Mouse (Mus musculus): ENCODE results near the gene Trpv4. TPM values are rescaled to one million over a fixed set of nuclear protein-coding genes. Genes with fewer than 3 reads are reported as not detected.

Gene Trpv4
- polyA plus RNA-seq, 1 experiment from 2014 or later, result 0.46 TPM

- Histone ChIP-seq H3K9me3 (ENCODE audit: control insufficient read depth, low read length) (no peaks in the 10 kb centered on the region), H3K36me3 (ENCODE audit: control insufficient read depth, insufficient read depth, low read length) (no peaks in the 10 kb centered on the region), H3K4me3 (replicated peaks; ENCODE audit: low read depth, low read length) (no peak overlapping the region), H3K4me1 (ENCODE audit: control insufficient read depth, insufficient read depth, low read length) (peaks cover 11% of the 10 kb centered on the region), H3K9ac (replicated peaks; ENCODE audit: low read length) (no peak overlapping the region), H3K27me3 (ENCODE audit: control insufficient read depth, insufficient read depth, low read length) (0 out of 2 replicates have a peak, but pooled peaks cover 1% of the 10 kb centered on the region), H3K27ac (replicated peaks; ENCODE audit: low read depth, low read length) (no peak overlapping the region), H3K4me2 (ENCODE audit: low read length) (no peak overlapping the region)
- WGBS, result 85% methylated on average over 5 of the region's 5 CpGs
- no peak for DNase-seq
- ATAC-seq (ENCODE audit: low FRiP score, low TSS enrichment), result no peak
Observed at GRCm38 (mm10) chr5:114645916-114646315, 12.3 kb downstream of the Trpv4 start.

DNA sequence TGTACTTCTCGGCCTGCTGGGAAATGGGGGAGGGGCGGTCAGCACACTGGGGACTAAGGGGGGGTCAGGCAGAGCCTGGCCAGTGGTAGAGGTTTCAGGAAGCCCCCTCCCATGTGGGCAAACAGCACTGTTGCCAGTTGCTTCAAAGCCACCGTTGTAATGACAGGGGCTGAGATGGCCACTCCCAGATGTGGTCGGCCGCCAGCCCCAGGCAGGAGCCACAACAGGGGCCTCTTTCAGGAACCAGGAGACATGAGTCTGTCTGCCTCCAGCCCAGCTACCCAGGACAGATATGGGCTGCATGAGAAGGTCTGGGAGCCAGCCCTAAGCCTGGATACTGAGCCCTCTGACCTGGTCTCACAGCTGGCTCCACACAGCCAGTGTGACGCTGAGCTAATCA is 13.3 kb downstream of the Trpv4 start:
- ATAC-seq (ENCODE audit: low FRiP score, low TSS enrichment) (no peak), DNase-seq (no peak)
- H3K4me3 ChIP-seq (replicated peaks; ENCODE audit: low read depth, low read length), result no peak overlapping the region
- H3K9ac ChIP-seq (replicated peaks; ENCODE audit: low read length), result no peak overlapping the region
- peaks cover 11% of the 10 kb centered on the region for H3K4me1 ChIP-seq (ENCODE audit: control insufficient read depth, insufficient read depth, low read length)
- no peak overlapping the region for H3K4me2 ChIP-seq (ENCODE audit: low read length)
- H3K9me3 ChIP-seq (ENCODE audit: control insufficient read depth, low read length), result no peaks in the 10 kb centered on the region
- H3K27ac ChIP-seq (replicated peaks; ENCODE audit: low read depth, low read length), result no peak overlapping the region
- 49% methylated on average over 6 of the region's 6 CpGs for WGBS
- H3K36me3 ChIP-seq (ENCODE audit: control insufficient read depth, insufficient read depth, low read length), result no peaks in the 10 kb centered on the region
- H3K27me3 ChIP-seq (ENCODE audit: control insufficient read depth, insufficient read depth, low read length), result no peaks in the 10 kb centered on the region

DNA sequence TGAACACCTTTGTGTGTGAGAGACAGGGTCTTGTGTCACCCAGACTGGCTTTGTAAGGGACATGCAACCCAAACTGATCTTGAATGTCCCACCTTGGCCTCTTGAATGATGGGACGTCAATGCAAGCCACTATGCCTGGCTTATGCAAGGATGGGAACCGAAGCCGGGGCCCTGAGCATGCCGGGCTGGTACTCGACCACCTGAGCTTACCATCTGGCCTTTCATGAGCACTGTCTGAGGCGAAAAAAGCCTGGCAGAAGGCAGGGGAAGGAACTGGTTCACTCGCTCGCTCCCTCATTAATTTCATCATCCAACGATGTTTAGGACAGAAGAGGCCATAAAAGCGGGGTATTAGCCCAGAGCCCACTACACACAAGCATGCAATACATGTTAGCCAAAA is 17.4 kb downstream of the Trpv4 start:
- Histone ChIP-seq H3K4me3 (replicated peaks; ENCODE audit: low read depth, low read length) (no peak overlapping the region), H3K9ac (replicated peaks; ENCODE audit: low read length) (no peak overlapping the region), H3K27ac (replicated peaks; ENCODE audit: low read depth, low read length) (no peak overlapping the region), H3K4me1 (ENCODE audit: control insufficient read depth, insufficient read depth, low read length) (0 out of 2 replicates have a peak, but pooled peaks cover 5% of the 10 kb centered on the region), H3K36me3 (ENCODE audit: control insufficient read depth, insufficient read depth, low read length) (no peaks in the 10 kb centered on the region), H3K4me2 (ENCODE audit: low read length) (no peak overlapping the region), H3K27me3 (ENCODE audit: control insufficient read depth, insufficient read depth, low read length) (0 out of 2 replicates have a peak, but pooled peaks cover 5% of the 10 kb centered on the region), H3K9me3 (ENCODE audit: control insufficient read depth, low read length) (no peaks in the 10 kb centered on the region)
- ATAC-seq (ENCODE audit: low FRiP score, low TSS enrichment), result no peak
- no peak for DNase-seq
- 82% methylated on average over 10 of the region's 10 CpGs for WGBS

DNA sequence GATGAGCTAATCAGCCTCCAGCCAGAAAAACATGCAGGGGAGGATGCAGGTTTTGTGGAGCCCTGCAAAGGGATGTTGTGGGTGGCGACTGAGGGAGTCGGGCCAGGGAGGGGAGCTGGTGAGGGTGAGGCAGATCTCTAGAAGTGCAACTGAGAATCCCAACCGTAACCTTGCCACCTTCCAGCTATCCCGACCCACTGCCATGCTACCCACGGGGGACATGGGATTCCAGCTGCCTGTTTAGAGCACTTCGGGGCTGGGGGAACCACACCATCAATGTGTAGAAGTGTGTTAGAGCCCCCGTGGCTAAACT is 18.6 kb downstream of the Trpv4 start:
- 0 out of 2 replicates have a peak, but pooled peaks cover 5% of the 10 kb centered on the region for H3K27me3 ChIP-seq (ENCODE audit: control insufficient read depth, insufficient read depth, low read length)
- no peaks in the 10 kb centered on the region for H3K9me3 ChIP-seq (ENCODE audit: control insufficient read depth, low read length)
- no peak for DNase-seq
- no peak overlapping the region for H3K4me3 ChIP-seq (replicated peaks; ENCODE audit: low read depth, low read length)
- H3K4me2 ChIP-seq (ENCODE audit: low read length), result peak overlapping the region; percentile 44
- H3K4me1 ChIP-seq (ENCODE audit: control insufficient read depth, insufficient read depth, low read length), result 0 out of 2 replicates have a peak, but pooled peaks cover 5% of the 10 kb centered on the region
- WGBS, result 24% methylated on average over 7 of the region's 7 CpGs
- H3K9ac ChIP-seq (replicated peaks; ENCODE audit: low read length), result no peak overlapping the region; the same call in 1 of the 2 replicates
- H3K36me3 ChIP-seq (ENCODE audit: control insufficient read depth, insufficient read depth, low read length), result no peaks in the 10 kb centered on the region
- peak; percentile 27; the same call in 1 of the 2 replicates for ATAC-seq (ENCODE audit: low FRiP score, low TSS enrichment)
- H3K27ac ChIP-seq (replicated peaks; ENCODE audit: low read depth, low read length), result no peak overlapping the region

- WGBS, result 13% methylated on average over 22 of the region's 22 CpGs
- H3K9ac ChIP-seq (replicated peaks; ENCODE audit: low read length), result no peak overlapping the region; the same call in 1 of the 2 replicates
- 0 out of 2 replicates have a peak, but pooled peaks cover 5% of the 10 kb centered on the region for H3K27me3 ChIP-seq (ENCODE audit: control insufficient read depth, insufficient read depth, low read length)
- peak overlapping the region; percentile 44 for H3K4me2 ChIP-seq (ENCODE audit: low read length)
- peak; percentile 46; the same call in 1 of the 2 replicates for ATAC-seq (ENCODE audit: low FRiP score, low TSS enrichment)
- 0 out of 2 replicates have a peak, but pooled peaks cover 5% of the 10 kb centered on the region for H3K4me1 ChIP-seq (ENCODE audit: control insufficient read depth, insufficient read depth, low read length)
- peak; percentile 93 for DNase-seq
- H3K9me3 ChIP-seq (ENCODE audit: control insufficient read depth, low read length), result no peaks in the 10 kb centered on the region
- 0 out of 2 replicates have a peak overlapping the region, but pooled peaks have one; percentile 12 for H3K4me3 ChIP-seq (replicated peaks; ENCODE audit: low read depth, low read length)
- no peak overlapping the region for H3K27ac ChIP-seq (replicated peaks; ENCODE audit: low read depth, low read length)
- no peaks in the 10 kb centered on the region for H3K36me3 ChIP-seq (ENCODE audit: control insufficient read depth, insufficient read depth, low read length)
Observed at GRCm38 (mm10) chr5:114638769-114639644, 19.2 kb downstream of the Trpv4 start.

DNA sequence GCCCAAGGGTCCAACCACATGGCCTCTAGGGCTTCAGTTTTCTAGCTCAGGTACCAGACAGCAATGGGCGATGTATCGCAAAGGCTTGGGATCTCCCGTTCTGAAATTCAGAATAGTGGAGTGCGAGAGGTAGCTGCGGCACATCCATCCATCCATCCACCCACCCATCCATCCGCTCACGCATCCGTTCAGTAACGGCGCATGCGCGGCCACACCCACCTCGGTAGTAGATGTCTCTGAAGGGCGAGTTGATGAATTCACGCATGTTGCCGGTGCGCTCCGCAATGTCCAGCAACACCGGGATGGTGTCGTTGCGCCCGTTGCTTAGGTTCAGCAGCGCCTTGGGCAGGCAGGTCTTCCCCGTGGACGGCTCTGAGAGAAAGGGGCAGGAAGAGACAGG is 22.1 kb downstream of the Trpv4 start:
- no peaks in the 10 kb centered on the region for H3K36me3 ChIP-seq (ENCODE audit: control insufficient read depth, insufficient read depth, low read length)
- DNase-seq, result no peak
- 0 out of 2 replicates have a peak, but pooled peaks cover 5% of the 10 kb centered on the region for H3K4me1 ChIP-seq (ENCODE audit: control insufficient read depth, insufficient read depth, low read length)
- no peaks in the 10 kb centered on the region for H3K9me3 ChIP-seq (ENCODE audit: control insufficient read depth, low read length)
- 88% methylated on average over 25 of the region's 25 CpGs for WGBS
- no peak overlapping the region for H3K4me2 ChIP-seq (ENCODE audit: low read length)
- H3K27me3 ChIP-seq (ENCODE audit: control insufficient read depth, insufficient read depth, low read length), result 0 out of 2 replicates have a peak, but pooled peaks cover 5% of the 10 kb centered on the region
- no peak overlapping the region for H3K9ac ChIP-seq (replicated peaks; ENCODE audit: low read length)
- H3K4me3 ChIP-seq (replicated peaks; ENCODE audit: low read depth, low read length), result no peak overlapping the region
- H3K27ac ChIP-seq (replicated peaks; ENCODE audit: low read depth, low read length), result no peak overlapping the region
- ATAC-seq (ENCODE audit: low FRiP score, low TSS enrichment), result no peak

DNA sequence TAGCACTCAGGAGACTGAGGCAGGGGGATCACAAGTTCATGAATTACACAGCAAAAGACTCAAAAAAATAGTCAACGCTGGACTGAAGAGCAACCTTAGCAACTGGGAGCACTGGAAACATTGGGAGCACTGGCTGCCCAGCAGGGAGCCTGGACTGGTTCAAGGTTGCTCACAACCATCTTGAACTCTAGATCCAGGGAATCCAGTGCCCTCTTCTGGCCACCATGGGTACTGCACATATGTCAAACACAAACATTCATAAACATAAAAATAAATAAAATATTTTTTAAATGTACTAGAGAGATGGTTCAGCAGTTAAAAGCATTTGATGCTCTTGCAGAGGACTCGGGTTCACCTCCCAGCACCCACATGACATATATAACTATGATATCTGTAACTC is 26.9 kb downstream of the Trpv4 start:
- no peaks in the 10 kb centered on the region for H3K9me3 ChIP-seq (ENCODE audit: control insufficient read depth, low read length)
- H3K36me3 ChIP-seq (ENCODE audit: control insufficient read depth, insufficient read depth, low read length), result no peaks in the 10 kb centered on the region
- no peak overlapping the region for H3K27ac ChIP-seq (replicated peaks; ENCODE audit: low read depth, low read length)
- no peak overlapping the region for H3K4me2 ChIP-seq (ENCODE audit: low read length)
- no peak for DNase-seq
- 55% methylated on average over 2 of the region's 2 CpGs for WGBS
- H3K4me3 ChIP-seq (replicated peaks; ENCODE audit: low read depth, low read length), result no peak overlapping the region
- no peak overlapping the region for H3K9ac ChIP-seq (replicated peaks; ENCODE audit: low read length)
- no peaks in the 10 kb centered on the region for H3K4me1 ChIP-seq (ENCODE audit: control insufficient read depth, insufficient read depth, low read length)
- no peak for ATAC-seq (ENCODE audit: low FRiP score, low TSS enrichment)
- H3K27me3 ChIP-seq (ENCODE audit: control insufficient read depth, insufficient read depth, low read length), result no peaks in the 10 kb centered on the region

GRCm38 (mm10) chr5:114625590-114625989 is 32.6 kb downstream of the Trpv4 start:
- H3K4me3 ChIP-seq (replicated peaks; ENCODE audit: low read depth, low read length), result no peak overlapping the region
- no peak overlapping the region for H3K27ac ChIP-seq (replicated peaks; ENCODE audit: low read depth, low read length)
- 27% methylated on average over 3 of the region's 3 CpGs for WGBS
- H3K27me3 ChIP-seq (ENCODE audit: control insufficient read depth, insufficient read depth, low read length), result no peaks in the 10 kb centered on the region
- ATAC-seq (ENCODE audit: low FRiP score, low TSS enrichment), result no peak
- no peaks in the 10 kb centered on the region for H3K36me3 ChIP-seq (ENCODE audit: control insufficient read depth, insufficient read depth, low read length)
- no peaks in the 10 kb centered on the region for H3K4me1 ChIP-seq (ENCODE audit: control insufficient read depth, insufficient read depth, low read length)
- H3K9ac ChIP-seq (replicated peaks; ENCODE audit: low read length), result no peak overlapping the region
- H3K4me2 ChIP-seq (ENCODE audit: low read length), result no peak overlapping the region
- DNase-seq, result peak; percentile 69
- H3K9me3 ChIP-seq (ENCODE audit: control insufficient read depth, low read length), result no peaks in the 10 kb centered on the region

DNA sequence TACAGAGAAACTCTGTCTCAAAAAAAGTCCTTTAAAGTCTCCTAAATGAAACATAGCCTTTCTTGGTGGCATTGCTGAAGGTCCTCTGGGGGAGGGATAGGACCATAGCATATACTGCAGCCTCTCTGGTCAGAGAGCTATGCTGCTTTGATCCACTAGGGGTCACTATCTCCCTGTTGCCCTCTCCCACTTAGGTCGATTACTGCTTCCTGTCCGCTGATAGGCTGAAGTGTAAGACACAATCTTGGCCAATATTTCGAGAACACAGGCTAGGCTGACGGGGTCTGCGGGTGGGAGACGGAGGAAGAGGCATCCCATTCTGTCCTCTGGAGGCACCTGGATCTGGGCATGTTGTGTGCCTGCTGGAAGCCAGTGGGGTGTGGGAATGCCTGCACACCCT is 37.9 kb downstream of the Trpv4 start:
- H3K4me2 ChIP-seq (ENCODE audit: low read length), result no peak overlapping the region
- H3K27me3 ChIP-seq (ENCODE audit: control insufficient read depth, insufficient read depth, low read length), result no peaks in the 10 kb centered on the region
- H3K9ac ChIP-seq (replicated peaks; ENCODE audit: low read length), result no peak overlapping the region
- H3K27ac ChIP-seq (replicated peaks; ENCODE audit: low read depth, low read length), result no peak overlapping the region
- H3K4me3 ChIP-seq (replicated peaks; ENCODE audit: low read depth, low read length), result no peak overlapping the region
- no peak for DNase-seq
- 42% methylated on average over 6 of the region's 6 CpGs for WGBS
- H3K4me1 ChIP-seq (ENCODE audit: control insufficient read depth, insufficient read depth, low read length), result no peaks in the 10 kb centered on the region
- H3K36me3 ChIP-seq (ENCODE audit: control insufficient read depth, insufficient read depth, low read length), result no peaks in the 10 kb centered on the region
- ATAC-seq (ENCODE audit: low FRiP score, low TSS enrichment), result no peak
- H3K9me3 ChIP-seq (ENCODE audit: control insufficient read depth, low read length), result no peaks in the 10 kb centered on the region
